Mouse (Mus musculus) cerebellum, adult 11 months (tissue): ENCODE data around the gene Eps8l3.

Source experiments
- DNase-seq: peaks from one replicate; pipeline ENCODE4 v3.0.0; 2022

The Eps8l3 gene

GRCm38 (mm10) chr3:107877005-107877404, at the start of gene Eps8l3:
Gene Eps8l3, plus strand, starts transcription at chr3:107877229.
- no peak for DNase-seq

GRCm38 (mm10) chr3:107827873-107828405, 49.1 kb upstream of the Eps8l3 start:
- no peak for DNase-seq

GRCm38 (mm10) chr3:107828518-107828917, 48.5 kb upstream of the Eps8l3 start:
- no peak for DNase-seq

- DNase-seq: no peak
Observed at GRCm38 (mm10) chr3:107828997-107829396, 48.0 kb upstream of the Eps8l3 start.

- no peak for DNase-seq
Observed at GRCm38 (mm10) chr3:107829625-107830024, 47.4 kb upstream of the Eps8l3 start.

- DNase-seq: no peak
Observed at GRCm38 (mm10) chr3:107831875-107832554, 45.0 kb upstream of the Eps8l3 start.

GRCm38 (mm10) chr3:107832645-107833044, 44.4 kb upstream of the Eps8l3 start:
- DNase-seq: no peak

GRCm38 (mm10) chr3:107833370-107833769, 43.7 kb upstream of the Eps8l3 start:
- no peak for DNase-seq

- DNase-seq: no peak
Observed at GRCm38 (mm10) chr3:107833872-107834341, 43.1 kb upstream of the Eps8l3 start.

- DNase-seq: no peak
Observed at GRCm38 (mm10) chr3:107835301-107835700, 41.7 kb upstream of the Eps8l3 start.

- no peak for DNase-seq
Observed at GRCm38 (mm10) chr3:107839855-107840254, 37.2 kb upstream of the Eps8l3 start.

GRCm38 (mm10) chr3:107840855-107841254, 36.2 kb upstream of the Eps8l3 start:
- no peak for DNase-seq

- no peak for DNase-seq
Observed at GRCm38 (mm10) chr3:107841370-107841769, 35.7 kb upstream of the Eps8l3 start.

GRCm38 (mm10) chr3:107843406-107843805, 33.6 kb upstream of the Eps8l3 start:
- DNase-seq: no peak

- peak; percentile 37 for DNase-seq
Observed at GRCm38 (mm10) chr3:107844001-107844400, 33.0 kb upstream of the Eps8l3 start.

- peak; percentile 24 for DNase-seq
Observed at GRCm38 (mm10) chr3:107844499-107844898, 32.5 kb upstream of the Eps8l3 start.

GRCm38 (mm10) chr3:107846175-107846574, 30.9 kb upstream of the Eps8l3 start:
- DNase-seq: no peak

- DNase-seq: no peak
Observed at GRCm38 (mm10) chr3:107846835-107847234, 30.2 kb upstream of the Eps8l3 start.

GRCm38 (mm10) chr3:107848126-107848525, 28.9 kb upstream of the Eps8l3 start:
- no peak for DNase-seq

- DNase-seq: no peak
Observed at GRCm38 (mm10) chr3:107849000-107849692, 27.9 kb upstream of the Eps8l3 start.

GRCm38 (mm10) chr3:107849693-107850031, 27.4 kb upstream of the Eps8l3 start:
- no peak for DNase-seq

GRCm38 (mm10) chr3:107850418-107851031, 26.5 kb upstream of the Eps8l3 start:
- DNase-seq: no peak

- DNase-seq: no peak
Observed at GRCm38 (mm10) chr3:107852786-107853185, 24.2 kb upstream of the Eps8l3 start.
